Mouse (Mus musculus): ENCODE results near the gene Csnk1d. TPM values are rescaled to one million over a fixed set of nuclear protein-coding genes. Genes with fewer than 3 reads are reported as not detected.

The Csnk1d gene
- total RNA-seq, 2 experiments from 2014 or later: 123 to 126 TPM

- DNase-seq (ENCODE audit: low spot score in 2 of 2): no peak
These were observed 73.4 kb downstream of the Csnk1d start for GRCm38 (mm10) chr11:120917756-120918155.

DNA sequence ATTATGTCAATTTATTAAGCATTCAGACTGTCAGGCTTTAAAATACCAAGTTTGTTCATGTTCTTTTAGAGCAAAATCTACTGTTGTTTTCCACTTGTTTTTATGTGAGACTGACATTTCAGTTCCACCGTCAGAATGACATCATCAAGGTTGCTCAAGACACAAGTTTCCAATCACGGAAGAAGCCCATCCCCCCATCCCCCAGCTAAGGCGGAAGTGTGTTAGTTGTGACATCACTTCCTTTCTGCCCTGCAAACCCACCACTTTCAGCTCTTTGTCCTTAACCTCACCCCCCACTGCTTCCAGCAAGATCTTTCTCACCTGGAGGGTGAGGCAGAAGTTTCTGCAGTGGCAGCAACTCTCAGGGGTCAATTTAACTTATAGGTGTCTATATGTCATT, 74.7 kb downstream of the Csnk1d start:
- no peak for DNase-seq (ENCODE audit: low spot score in 2 of 2)

- DNase-seq (ENCODE audit: low spot score in 2 of 2): no peak
These were observed 77.3 kb downstream of the Csnk1d start for GRCm38 (mm10) chr11:120913796-120914195.

Other genes with a start within 250 kb of the Csnk1d start
- 10 to 100 TPM; 16.1 to 21.9 TPM for gene Hmga1b, start 228.5 kb downstream of the Csnk1d start, total RNA-seq (2021)
- 10 to 100 TPM; 79.0 to 81.2 TPM for gene Rfng, start 207.1 kb downstream of the Csnk1d start, total RNA-seq (2021)
- 100 to 1,000 TPM; 137 to 138 TPM for gene Gps1, start 207.1 kb downstream of the Csnk1d start, total RNA-seq (2021)
- 10 to 100 TPM; 40.1 to 45.5 TPM for gene Dus1l, start 194.9 kb downstream of the Csnk1d start, total RNA-seq (2021)
- 100 to 1,000 TPM; 223 to 257 TPM for gene Fasn, start 166.8 kb downstream of the Csnk1d start, total RNA-seq (2021)
- 1 to 10 TPM; 5.7 to 7.8 TPM for gene Ccdc57, start 58.5 kb downstream of the Csnk1d start, total RNA-seq (2021)
- 1 to 10 TPM; 2.1 to 3.3 TPM for gene Slc16a3, start 42.9 kb downstream of the Csnk1d start, total RNA-seq (2021)
- gene Cd7, start 48.1 kb upstream of the Csnk1d start, total RNA-seq (2021): not detected
- not detected for gene Sectm1b, start 72.2 kb upstream of the Csnk1d start, total RNA-seq (2021)
- not detected for gene Sectm1a, start 89.9 kb upstream of the Csnk1d start, total RNA-seq (2021)
- gene Tex19.2, start 127.3 kb upstream of the Csnk1d start, total RNA-seq (2021): not detected
- not detected for gene Tex19.1, start 154.8 kb upstream of the Csnk1d start, total RNA-seq (2021)
- gene Uts2r, start 168.9 kb upstream of the Csnk1d start, total RNA-seq (2021): under 1 TPM in 1 of 2 experiments, not detected in 1; 0.45 TPM
- 10 to 100 TPM; 28.3 to 31.3 TPM for gene Hexdc, start 213.1 kb upstream of the Csnk1d start, total RNA-seq (2021)
- gene Ogfod3, start 213.4 kb upstream of the Csnk1d start, total RNA-seq (2021): 1 to 10 TPM; 6.2 to 9.6 TPM
- 10 to 100 TPM; 27.7 to 32.7 TPM for gene Cybc1, start 238.0 kb upstream of the Csnk1d start, total RNA-seq (2021)
- 10 to 100 TPM; 73.5 to 75.5 TPM for gene Narf, start 245.9 kb upstream of the Csnk1d start, total RNA-seq (2021)